Mouse (Mus musculus) hindbrain, postnatal 0 days (tissue): ENCODE measurements around the gene Aldh3a2. TPM values are rescaled to one million over a fixed set of nuclear protein-coding genes. Genes with fewer than 3 reads are reported as not detected.

ENCODE experiments used
- ATAC-seq: fragments of 200-750 bp; cut with Nextera tagmentation; 2 replicates; pipeline ENCODE4 v1.8.0; 2017; ENCODE audit warnings: mild to moderate bottlenecking, moderate TSS enrichment, moderate library complexity
- DNase-seq: peaks from one replicate; pipeline ENCODE4 v3.0.0-alpha.2; 2015; ENCODE audit warnings: low spot score
- H3K27ac ChIP-seq: fragments of 300-500 bp; sonication (generic); 2 replicates; pipeline ENCODE4 v1.5.1; 2014; ENCODE audit warnings: mild to moderate bottlenecking
- H3K27me3 ChIP-seq: fragments of 300-500 bp; sonication (generic); 2 replicates; pipeline ENCODE4 v1.6.1; 2014; ENCODE audit warnings: low read length, mixed read lengths; ENCODE audit not compliant: insufficient read depth
- H3K36me3 ChIP-seq: fragments of 300-500 bp; sonication (generic); 2 replicates; pipeline ENCODE4 v1.6.1; 2014; ENCODE audit warnings: low read length, mixed read lengths; ENCODE audit not compliant: insufficient read depth
- H3K4me1 ChIP-seq: fragments of 300-500 bp; sonication (generic); 2 replicates; pipeline ENCODE4 v1.6.1; 2014; ENCODE audit warnings: antibody characterized with exemption, low read length, mixed read lengths; ENCODE audit not compliant: insufficient read depth
- H3K4me2 ChIP-seq: fragments of 300-500 bp; sonication (generic); 2 replicates; pipeline ENCODE4 v1.6.1; 2014; ENCODE audit warnings: low read depth, mild to moderate bottlenecking, low read length, moderate library complexity, mixed read lengths
- H3K4me3 ChIP-seq: fragments of 300-500 bp; sonication (generic); 2 replicates; pipeline ENCODE4 v1.5.1; 2014; ENCODE audit warnings: low read length
- H3K9ac ChIP-seq: fragments of 300-500 bp; sonication (generic); replicated peaks from 2 replicates; pipeline ENCODE4 v1.6.1; 2014; ENCODE audit warnings: mild to moderate bottlenecking, low read length, moderate library complexity, mixed read lengths
- H3K9me3 ChIP-seq: fragments of 300-500 bp; sonication (generic); 2 replicates; pipeline ENCODE4 v1.6.1; 2016; ENCODE audit warnings: low read length, mixed read lengths
- CTCF ChIP-seq: IDR thresholded peaks from 2 replicates; pipeline ENCODE4 v1.5.1; 2016; ENCODE audit warnings: antibody characterized with exemption, control low read depth, low read depth
- WGBS: fragments of 180-500 bp; shearing (Covaris S2); extraction: QIAGEN DNeasy Blood & Tissue Kit; methylation state at CpG from one replicate; pipeline ENCODE4 v1.1.7; 2014; 5-methylcytosine and 5-hydroxymethylcytosine counted together
- polyA plus RNA-seq: library from polyadenylated mRNA; unstranded; fragments of >200 nt; fragmentation: Nextera tagmentation; extraction: Ambion mirVana; gene quantifications from 2 replicates; pipeline ENCODE4 v1.2.1, GENCODE M21; 2015
- total RNA-seq: library from RNA; depleted of rRNA; stranded (reverse); fragments of >200 nt; gene quantifications from 2 replicates; pipeline ENCODE4 v1.2.3, GENCODE M21; 2014

The Aldh3a2 gene
- total and polyA plus RNA-seq, 2 experiments from 2014 or later = 36.2 to 40.4 TPM

- no peak overlapping the region for H3K9ac ChIP-seq
- WGBS = 23% methylated on average over 12 of the region's 16 CpGs
- H3K36me3 ChIP-seq = no peaks in the 10 kb centered on the region
- H3K27ac ChIP-seq = no peak overlapping the region
- ATAC-seq = no peak
- no peaks in the 10 kb centered on the region; the same call in 1 of the 2 replicates for H3K9me3 ChIP-seq
- H3K4me1 ChIP-seq = 0 out of 2 replicates have a peak, but pooled peaks cover 3% of the 10 kb centered on the region
- DNase-seq = no peak
- 0 out of 2 replicates have a peak overlapping the region, but pooled peaks have one; percentile 18 for H3K4me2 ChIP-seq
- H3K27me3 ChIP-seq = no peaks in the 10 kb centered on the region
- TF ChIP-seq CTCF = no peak
- no peak overlapping the region for H3K4me3 ChIP-seq
Observed at GRCm38 (mm10) chr11:61300716-61301392, 33.6 kb upstream of the Aldh3a2 start.

- H3K4me2 ChIP-seq = no peak overlapping the region
- H3K4me3 ChIP-seq = no peak overlapping the region
- WGBS = 58% methylated on average over 3 of the region's 3 CpGs
- H3K9me3 ChIP-seq = no peaks in the 10 kb centered on the region
- 0 out of 2 replicates have a peak, but pooled peaks cover 3% of the 10 kb centered on the region for H3K4me1 ChIP-seq
- ATAC-seq (no peak), DNase-seq (no peak)
- no peak overlapping the region for H3K27ac ChIP-seq
- TF ChIP-seq CTCF = no peak
- H3K36me3 ChIP-seq = no peaks in the 10 kb centered on the region
- no peak overlapping the region for H3K9ac ChIP-seq
- no peaks in the 10 kb centered on the region for H3K27me3 ChIP-seq
Observed at GRCm38 (mm10) chr11:61300205-61300604, 32.9 kb upstream of the Aldh3a2 start.

- Histone ChIP-seq H3K4me1 (0 out of 2 replicates have a peak, but pooled peaks cover 3% of the 10 kb centered on the region), H3K27me3 (no peaks in the 10 kb centered on the region), H3K4me2 (no peak overlapping the region), H3K27ac (no peak overlapping the region), H3K36me3 (no peaks in the 10 kb centered on the region), H3K9me3 (no peaks in the 10 kb centered on the region), H3K9ac (no peak overlapping the region), H3K4me3 (no peak overlapping the region)
- TF ChIP-seq CTCF = no peak
- DNase-seq = no peak
- 69% methylated on average over 2 of the region's 2 CpGs for WGBS
- no peak for ATAC-seq
Observed at GRCm38 (mm10) chr11:61297901-61298300, 30.6 kb upstream of the Aldh3a2 start.

GRCm38 (mm10) chr11:61297326-61297725 is 30.1 kb upstream of the Aldh3a2 start:
- WGBS = 93% methylated on average over 2 of the region's 2 CpGs
- DNase-seq = no peak
- no peaks in the 10 kb centered on the region for H3K36me3 ChIP-seq
- no peak overlapping the region for H3K9ac ChIP-seq
- no peak overlapping the region for H3K4me3 ChIP-seq
- H3K4me2 ChIP-seq = no peak overlapping the region
- 0 out of 2 replicates have a peak, but pooled peaks cover 3% of the 10 kb centered on the region for H3K4me1 ChIP-seq
- H3K27me3 ChIP-seq = no peaks in the 10 kb centered on the region
- no peaks in the 10 kb centered on the region for H3K9me3 ChIP-seq
- no peak overlapping the region for H3K27ac ChIP-seq
- no peak for TF ChIP-seq CTCF
- no peak for ATAC-seq

- Histone ChIP-seq H3K27ac (no peak overlapping the region), H3K4me2 (no peak overlapping the region), H3K36me3 (no peaks in the 10 kb centered on the region), H3K9ac (no peak overlapping the region), H3K9me3 (no peaks in the 10 kb centered on the region), H3K4me1 (0 out of 2 replicates have a peak, but pooled peaks cover 3% of the 10 kb centered on the region), H3K4me3 (no peak overlapping the region), H3K27me3 (no peaks in the 10 kb centered on the region)
- 24% methylated on average over 1 of the region's 1 CpGs for whole genome bisulfite sequencing
- DNase-seq (no peak), ATAC-seq (no peak)
- TF ChIP-seq CTCF = no peak
Observed at GRCm38 (mm10) chr11:61296556-61296955, 29.3 kb upstream of the Aldh3a2 start.

GRCm38 (mm10) chr11:61295556-61295955 is 28.3 kb upstream of the Aldh3a2 start:
- no peak for TF ChIP-seq CTCF

GRCm38 (mm10) chr11:61294431-61294830 is 27.2 kb upstream of the Aldh3a2 start:
- H3K36me3 ChIP-seq = no peaks in the 10 kb centered on the region
- no peak overlapping the region for H3K9ac ChIP-seq
- H3K27ac ChIP-seq = no peak overlapping the region
- DNase-seq (no peak), ATAC-seq (no peak)
- 73% methylated on average over 3 of the region's 3 CpGs for WGBS
- TF ChIP-seq CTCF = no peak
- H3K9me3 ChIP-seq = no peaks in the 10 kb centered on the region
- no peaks in the 10 kb centered on the region for H3K27me3 ChIP-seq
- H3K4me2 ChIP-seq = no peak overlapping the region
- H3K4me1 ChIP-seq = no peaks in the 10 kb centered on the region
- no peak overlapping the region for H3K4me3 ChIP-seq

More at GRCm38 (mm10) chr11:61295556-61295955, 28.3 kb upstream of the Aldh3a2 start:
- Histone ChIP-seq H3K4me2 (no peak overlapping the region), H3K9ac (no peak overlapping the region), H3K27me3 (no peaks in the 10 kb centered on the region), H3K27ac (no peak overlapping the region), H3K4me3 (no peak overlapping the region), H3K9me3 (no peaks in the 10 kb centered on the region), H3K36me3 (no peaks in the 10 kb centered on the region), H3K4me1 (no peaks in the 10 kb centered on the region)
- DNase-seq = no peak
- 91% methylated on average over 2 of the region's 2 CpGs for WGBS
- ATAC-seq = no peak
